Mouse (Mus musculus) midbrain, embryonic 14.5 days (tissue): ENCODE measurements around the gene Lhfpl5. TPM values are rescaled to one million over a fixed set of nuclear protein-coding genes. Genes with fewer than 3 reads are reported as not detected.

Source experiments
- ATAC-seq: fragments of 200-750 bp; cut with Nextera tagmentation; 2 replicates; pipeline ENCODE4 v1.8.0; 2017; ENCODE audit warnings: moderate number of reproducible peaks, moderate library complexity; ENCODE audit not compliant: low FRiP score, low TSS enrichment
- DNase-seq: peaks from one replicate; pipeline ENCODE4 v3.0.0-alpha.2; 2015
- H3K27ac ChIP-seq: fragments of 300-500 bp; sonication (generic); replicated peaks from 2 replicates; pipeline ENCODE4 v1.5.1; 2014; ENCODE audit warnings: mild to moderate bottlenecking, low read depth, low read length, moderate library complexity
- H3K27me3 ChIP-seq: fragments of 300-500 bp; sonication (generic); 2 replicates; pipeline ENCODE4 v1.6.1; 2014; ENCODE audit warnings: low read length, control low read depth, mixed read lengths; ENCODE audit not compliant: control insufficient read depth, insufficient read depth
- H3K36me3 ChIP-seq: fragments of 300-500 bp; sonication (generic); 2 replicates; pipeline ENCODE4 v1.6.1; 2014; ENCODE audit warnings: low read length, control low read depth; ENCODE audit not compliant: control insufficient read depth, insufficient read depth
- H3K4me1 ChIP-seq: fragments of 300-500 bp; sonication (generic); 2 replicates; pipeline ENCODE4 v1.6.1; 2014; ENCODE audit warnings: mild to moderate bottlenecking, antibody characterized with exemption, low read length, control low read depth; ENCODE audit not compliant: control insufficient read depth, insufficient read depth
- H3K4me2 ChIP-seq: fragments of 300-500 bp; sonication (generic); 2 replicates; pipeline ENCODE4 v1.6.1; 2014; ENCODE audit warnings: mild to moderate bottlenecking, low read length, moderate library complexity
- H3K4me3 ChIP-seq: fragments of 300-500 bp; sonication (generic); replicated peaks from 2 replicates; pipeline ENCODE4 v1.5.1; 2014; ENCODE audit warnings: low read depth, low read length
- H3K9ac ChIP-seq: fragments of 300-500 bp; sonication (generic); replicated peaks from 2 replicates; pipeline ENCODE4 v1.6.1; 2014; ENCODE audit warnings: mild to moderate bottlenecking, low read length, moderate library complexity
- H3K9me3 ChIP-seq: fragments of 300-500 bp; sonication (generic); 2 replicates; pipeline ENCODE4 v1.6.1; 2016; ENCODE audit warnings: low read length, control low read depth, mixed read lengths; ENCODE audit not compliant: control insufficient read depth
- WGBS: fragments of 180-500 bp; shearing (Covaris S2); extraction: QIAGEN DNeasy Blood & Tissue Kit; methylation state at CpG from one replicate; pipeline ENCODE4 v1.1.7; 2014; 5-methylcytosine and 5-hydroxymethylcytosine counted together
- polyA plus RNA-seq: library from polyadenylated mRNA; unstranded; fragments of >200 nt; fragmentation: Nextera tagmentation; extraction: Ambion mirVana; gene quantifications from 2 replicates; pipeline ENCODE4 v1.2.1, GENCODE M21; 2014

Lhfpl5 gene
- polyA plus RNA-seq, 1 experiment from 2014 or later = 7.1 TPM

GRCm38 (mm10) chr17:28560598-28560997 lies 14.8 kb upstream of the Lhfpl5 start, which contains the start of gene Clps:
Clps (minus strand) TSS chr17:28560766.
- ATAC-seq = no peak
- Histone ChIP-seq H3K4me1 (0 out of 2 replicates have a peak, but pooled peaks cover 3% of the 10 kb centered on the region), H3K9me3 (no peaks in the 10 kb centered on the region), H3K9ac (no peak within 1 kb of the TSS), H3K27me3 (no peaks in the 10 kb centered on the region), H3K4me2 (no peak within 1 kb of the TSS), H3K36me3 (no peaks in the 10 kb centered on the region), H3K4me3 (no peak within 1 kb of the TSS), H3K27ac (no peak within 1 kb of the TSS)
- no peak for DNase-seq
- WGBS = 90% methylated on average over 4 of the region's 4 CpGs

GRCm38 (mm10) chr17:28561613-28562012 lies 13.8 kb upstream of the Lhfpl5 start:
- Histone ChIP-seq H3K27ac (no peak overlapping the region), H3K4me1 (0 out of 2 replicates have a peak, but pooled peaks cover 3% of the 10 kb centered on the region), H3K9ac (no peak overlapping the region), H3K27me3 (no peaks in the 10 kb centered on the region), H3K4me3 (no peak overlapping the region), H3K36me3 (no peaks in the 10 kb centered on the region), H3K4me2 (no peak overlapping the region), H3K9me3 (no peaks in the 10 kb centered on the region)
- ATAC-seq (no peak), DNase-seq (no peak)
- WGBS = 65% methylated on average over 7 of the region's 7 CpGs

- DNase-seq = no peak
- no peak for ATAC-seq
- Histone ChIP-seq H3K9me3 (no peaks in the 10 kb centered on the region), H3K27me3 (no peaks in the 10 kb centered on the region), H3K4me3 (no peak overlapping the region), H3K36me3 (no peaks in the 10 kb centered on the region), H3K27ac (no peak overlapping the region), H3K4me1 (no peaks in the 10 kb centered on the region), H3K4me2 (no peak overlapping the region), H3K9ac (no peak overlapping the region)
Measured at GRCm38 (mm10) chr17:28565181-28565580, 10.3 kb upstream of the Lhfpl5 start.

- ATAC-seq (no peak), DNase-seq (no peak)
- no peaks in the 10 kb centered on the region for H3K27me3 ChIP-seq
- no peaks in the 10 kb centered on the region for H3K9me3 ChIP-seq
- H3K4me1 ChIP-seq = no peaks in the 10 kb centered on the region
- WGBS = 26% methylated on average over 3 of the region's 3 CpGs
- H3K9ac ChIP-seq = no peak overlapping the region
- H3K4me2 ChIP-seq = no peak overlapping the region
- no peak overlapping the region for H3K27ac ChIP-seq
- H3K4me3 ChIP-seq = no peak overlapping the region
- H3K36me3 ChIP-seq = no peaks in the 10 kb centered on the region
Measured at GRCm38 (mm10) chr17:28567541-28567940, 7.9 kb upstream of the Lhfpl5 start.

GRCm38 (mm10) chr17:28571868-28572267 lies 3.6 kb upstream of the Lhfpl5 start:
- H3K9me3 ChIP-seq = no peaks in the 10 kb centered on the region

GRCm38 (mm10) chr17:28572521-28572920 lies 2.9 kb upstream of the Lhfpl5 start:
- no peak overlapping the region for H3K4me2 ChIP-seq
- no peaks in the 10 kb centered on the region for H3K9me3 ChIP-seq
- ATAC-seq (no peak), DNase-seq (no peak)
- H3K27me3 ChIP-seq = no peaks in the 10 kb centered on the region
- no peak overlapping the region for H3K9ac ChIP-seq
- H3K4me3 ChIP-seq = no peak overlapping the region
- H3K27ac ChIP-seq = no peak overlapping the region
- WGBS = 87% methylated on average over 7 of the region's 7 CpGs
- peaks cover 9% of the 10 kb centered on the region for H3K4me1 ChIP-seq
- no peaks in the 10 kb centered on the region for H3K36me3 ChIP-seq

More at GRCm38 (mm10) chr17:28571868-28572267, 3.6 kb upstream of the Lhfpl5 start:
- DNase-seq = no peak
- Histone ChIP-seq H3K4me3 (no peak overlapping the region), H3K4me2 (no peak overlapping the region), H3K4me1 (peaks cover 9% of the 10 kb centered on the region), H3K27me3 (no peaks in the 10 kb centered on the region), H3K9ac (no peak overlapping the region), H3K27ac (no peak overlapping the region), H3K36me3 (no peaks in the 10 kb centered on the region)
- no peak for ATAC-seq
- 88% methylated on average over 3 of the region's 3 CpGs for WGBS

GRCm38 (mm10) chr17:28572941-28573340 lies 2.5 kb upstream of the Lhfpl5 start:
- no peaks in the 10 kb centered on the region for H3K27me3 ChIP-seq
- H3K9me3 ChIP-seq = no peaks in the 10 kb centered on the region
- 87% methylated on average over 6 of the region's 6 CpGs for WGBS
- H3K27ac ChIP-seq = no peak overlapping the region
- H3K4me1 ChIP-seq = peaks cover 9% of the 10 kb centered on the region
- no peak overlapping the region for H3K4me3 ChIP-seq
- H3K4me2 ChIP-seq = no peak overlapping the region
- ATAC-seq (no peak), DNase-seq (no peak)
- H3K36me3 ChIP-seq = no peaks in the 10 kb centered on the region
- H3K9ac ChIP-seq = no peak overlapping the region

- Histone ChIP-seq H3K27me3 (no peaks in the 10 kb centered on the region), H3K4me3 (no peak overlapping the region), H3K27ac (no peak overlapping the region), H3K4me2 (no peak overlapping the region), H3K4me1 (peaks cover 6% of the 10 kb centered on the region), H3K9me3 (no peaks in the 10 kb centered on the region), H3K36me3 (no peaks in the 10 kb centered on the region), H3K9ac (no peak overlapping the region)
- DNase-seq (peak; percentile 66), ATAC-seq (no peak)
- 7% methylated on average over 9 of the region's 9 CpGs for WGBS
Measured at GRCm38 (mm10) chr17:28580396-28580795, 5.0 kb downstream of the Lhfpl5 start.

- H3K9ac ChIP-seq = no peak overlapping the region
- no peak overlapping the region for H3K4me3 ChIP-seq
- no peaks in the 10 kb centered on the region for H3K9me3 ChIP-seq
- ATAC-seq (no peak), DNase-seq (peak; percentile 15)
- H3K27me3 ChIP-seq = no peaks in the 10 kb centered on the region
- H3K36me3 ChIP-seq = no peaks in the 10 kb centered on the region
- no peaks in the 10 kb centered on the region for H3K4me1 ChIP-seq
- no peak overlapping the region for H3K27ac ChIP-seq
- no peak overlapping the region for H3K4me2 ChIP-seq
- 61% methylated on average over 2 of the region's 2 CpGs for WGBS
Measured at GRCm38 (mm10) chr17:28581056-28581455, 5.6 kb downstream of the Lhfpl5 start.
